Mouse (Mus musculus): Measurements from ENCODE around the gene Zbtb37. TPM values are rescaled to one million over a fixed set of nuclear protein-coding genes. Genes with fewer than 3 reads are reported as not detected.

The Zbtb37 gene
- polyA plus RNA-seq, 1 experiment = 3.9 TPM

- TF ChIP-seq CTCF (IDR thresholded peaks at IDR 0.05; ENCODE audit: borderline replicate concordance, control insufficient read depth, extremely low read depth, insufficient read depth, low read length, poor library complexity) = no peak
- no peak for TF ChIP-seq POLR2A (IDR thresholded peaks at IDR 0.05; ENCODE audit: control insufficient read depth, extremely low read depth, insufficient read depth, low read length, poor library complexity)
- Histone ChIP-seq H3K36me3 (ENCODE audit: control insufficient read depth, insufficient read depth, low read length) (peaks cover 3% of the 10 kb centered on the region; the same call in 1 of the 2 replicates), H3K4me3 (ENCODE audit: control insufficient read depth, insufficient read depth, low read length) (no peak overlapping the region), H3K27ac (ENCODE audit: control insufficient read depth, insufficient read depth, low read length) (no peak overlapping the region), H3K27me3 (ENCODE audit: control insufficient read depth, insufficient read depth, low read length) (no peaks in the 10 kb centered on the region), H3K4me1 (replicated peaks; ENCODE audit: control insufficient read depth, insufficient read depth, low read length) (no peaks in the 10 kb centered on the region)
- DNase-seq = no peak
- WGBS = 96% methylated on average over 1 of the region's 1 CpGs
These were observed 22.5 kb upstream of the Zbtb37 start for GRCm38 (mm10) chr1:161057164-161057563.

GRCm38 (mm10) chr1:161046972-161047371 is 12.3 kb upstream of the Zbtb37 start:
- TF ChIP-seq CTCF (IDR thresholded peaks at IDR 0.05; ENCODE audit: borderline replicate concordance, control insufficient read depth, extremely low read depth, insufficient read depth, low read length, poor library complexity) (no peak), POLR2A (IDR thresholded peaks at IDR 0.05; ENCODE audit: control insufficient read depth, extremely low read depth, insufficient read depth, low read length, poor library complexity) (no peak)
- peaks cover 15% of the 10 kb centered on the region; the same call in 1 of the 2 replicates for H3K36me3 ChIP-seq (ENCODE audit: control insufficient read depth, insufficient read depth, low read length)
- DNase-seq = no peak
- no peaks in the 10 kb centered on the region for H3K27me3 ChIP-seq (ENCODE audit: control insufficient read depth, insufficient read depth, low read length)
- 97% methylated on average over 3 of the region's 3 CpGs for WGBS
- H3K4me3 ChIP-seq (ENCODE audit: control insufficient read depth, insufficient read depth, low read length) = no peak overlapping the region
- H3K4me1 ChIP-seq (replicated peaks; ENCODE audit: control insufficient read depth, insufficient read depth, low read length) = no peaks in the 10 kb centered on the region
- no peak overlapping the region for H3K27ac ChIP-seq (ENCODE audit: control insufficient read depth, insufficient read depth, low read length)

DNA sequence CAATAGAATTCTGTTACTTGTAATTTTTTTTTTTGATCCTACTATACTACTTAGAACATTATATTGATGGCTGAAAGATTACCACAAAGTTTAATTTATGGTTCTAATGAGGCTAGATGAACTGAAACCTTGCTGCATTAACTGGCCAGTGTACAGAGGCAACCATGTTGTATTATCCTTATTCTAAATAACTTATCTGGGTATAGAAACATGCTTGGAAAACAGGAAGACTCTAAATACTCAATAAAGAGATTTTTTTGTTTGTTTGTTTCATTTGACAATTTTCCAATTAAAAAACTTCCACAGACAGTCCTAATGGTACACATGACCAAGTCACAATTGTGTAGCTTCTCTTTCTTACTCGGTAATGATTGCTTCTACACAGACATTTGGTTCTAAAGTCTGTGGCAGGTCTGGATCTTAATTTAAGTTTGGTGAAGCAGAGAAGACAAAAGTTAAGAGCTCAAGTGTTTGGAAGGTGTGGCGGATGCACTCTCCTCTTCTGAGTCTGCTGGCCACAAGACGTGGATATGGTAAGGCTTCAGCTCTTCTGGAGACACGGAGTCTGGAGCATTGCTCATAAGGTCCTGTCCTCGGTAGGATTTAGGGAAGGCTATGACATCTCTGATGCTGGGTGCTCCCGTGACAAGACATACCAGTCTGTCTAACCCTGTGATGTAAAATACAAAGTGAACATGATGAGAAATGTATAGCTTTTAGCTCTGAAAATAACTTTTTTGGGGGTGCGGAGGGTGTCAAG is 6.8 kb upstream of the Zbtb37 start:
- Histone ChIP-seq H3K4me1 (replicated peaks; ENCODE audit: control insufficient read depth, insufficient read depth, low read length) (no peaks in the 10 kb centered on the region), H3K27ac (ENCODE audit: control insufficient read depth, insufficient read depth, low read length) (no peak overlapping the region), H3K4me3 (ENCODE audit: control insufficient read depth, insufficient read depth, low read length) (no peak overlapping the region), H3K27me3 (ENCODE audit: control insufficient read depth, insufficient read depth, low read length) (no peaks in the 10 kb centered on the region), H3K36me3 (ENCODE audit: control insufficient read depth, insufficient read depth, low read length) (peaks cover 37% of the 10 kb centered on the region)
- DNase-seq = no peak
- TF ChIP-seq POLR2A (IDR thresholded peaks at IDR 0.05; ENCODE audit: control insufficient read depth, extremely low read depth, insufficient read depth, low read length, poor library complexity) (no peak), CTCF (IDR thresholded peaks at IDR 0.05; ENCODE audit: borderline replicate concordance, control insufficient read depth, extremely low read depth, insufficient read depth, low read length, poor library complexity) (no peak)
- WGBS = 95% methylated on average over 7 of the region's 7 CpGs

DNA sequence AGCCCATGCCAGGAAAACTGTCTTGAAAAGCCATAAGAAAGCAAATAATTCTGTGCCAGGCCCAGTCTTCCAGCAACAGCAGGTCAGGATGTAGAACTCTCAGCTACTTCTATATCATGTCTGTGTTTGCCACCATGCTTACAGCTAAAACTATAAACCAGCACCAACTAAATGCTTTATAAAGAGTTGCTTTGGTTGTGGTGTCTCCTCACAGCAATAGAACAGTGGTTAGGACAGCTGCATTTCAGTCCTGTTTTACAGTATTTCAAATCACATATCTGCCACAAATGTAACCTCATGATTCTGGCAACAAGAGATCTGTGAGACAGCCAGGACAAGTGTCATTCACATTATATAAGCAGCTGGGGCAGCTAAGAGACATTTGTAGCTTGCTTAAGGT is 6.2 kb upstream of the Zbtb37 start:
- Histone ChIP-seq H3K4me1 (replicated peaks; ENCODE audit: control insufficient read depth, insufficient read depth, low read length) (peaks cover 4% of the 10 kb centered on the region; the same call in 1 of the 2 replicates), H3K36me3 (ENCODE audit: control insufficient read depth, insufficient read depth, low read length) (peaks cover 41% of the 10 kb centered on the region), H3K4me3 (ENCODE audit: control insufficient read depth, insufficient read depth, low read length) (no peak overlapping the region), H3K27me3 (ENCODE audit: control insufficient read depth, insufficient read depth, low read length) (no peaks in the 10 kb centered on the region), H3K27ac (ENCODE audit: control insufficient read depth, insufficient read depth, low read length) (no peak overlapping the region)
- no peak for TF ChIP-seq CTCF (IDR thresholded peaks at IDR 0.05; ENCODE audit: borderline replicate concordance, control insufficient read depth, extremely low read depth, insufficient read depth, low read length, poor library complexity)
- TF ChIP-seq POLR2A (IDR thresholded peaks at IDR 0.05; ENCODE audit: control insufficient read depth, extremely low read depth, insufficient read depth, low read length, poor library complexity) = no peak
- no peak for DNase-seq

- TF ChIP-seq POLR2A (IDR thresholded peaks at IDR 0.05; ENCODE audit: control insufficient read depth, extremely low read depth, insufficient read depth, low read length, poor library complexity) = no peak
- no peak for TF ChIP-seq CTCF (IDR thresholded peaks at IDR 0.05; ENCODE audit: borderline replicate concordance, control insufficient read depth, extremely low read depth, insufficient read depth, low read length, poor library complexity)
- DNase-seq = no peak
- Histone ChIP-seq H3K27ac (ENCODE audit: control insufficient read depth, insufficient read depth, low read length) (no peak overlapping the region), H3K4me3 (ENCODE audit: control insufficient read depth, insufficient read depth, low read length) (no peak overlapping the region), H3K27me3 (ENCODE audit: control insufficient read depth, insufficient read depth, low read length) (no peaks in the 10 kb centered on the region), H3K36me3 (ENCODE audit: control insufficient read depth, insufficient read depth, low read length) (peaks cover 41% of the 10 kb centered on the region), H3K4me1 (replicated peaks; ENCODE audit: control insufficient read depth, insufficient read depth, low read length) (peaks cover 4% of the 10 kb centered on the region; the same call in 1 of the 2 replicates)
- 96% methylated on average over 1 of the region's 1 CpGs for WGBS
These were observed 5.7 kb upstream of the Zbtb37 start for GRCm38 (mm10) chr1:161040426-161040770.

DNA sequence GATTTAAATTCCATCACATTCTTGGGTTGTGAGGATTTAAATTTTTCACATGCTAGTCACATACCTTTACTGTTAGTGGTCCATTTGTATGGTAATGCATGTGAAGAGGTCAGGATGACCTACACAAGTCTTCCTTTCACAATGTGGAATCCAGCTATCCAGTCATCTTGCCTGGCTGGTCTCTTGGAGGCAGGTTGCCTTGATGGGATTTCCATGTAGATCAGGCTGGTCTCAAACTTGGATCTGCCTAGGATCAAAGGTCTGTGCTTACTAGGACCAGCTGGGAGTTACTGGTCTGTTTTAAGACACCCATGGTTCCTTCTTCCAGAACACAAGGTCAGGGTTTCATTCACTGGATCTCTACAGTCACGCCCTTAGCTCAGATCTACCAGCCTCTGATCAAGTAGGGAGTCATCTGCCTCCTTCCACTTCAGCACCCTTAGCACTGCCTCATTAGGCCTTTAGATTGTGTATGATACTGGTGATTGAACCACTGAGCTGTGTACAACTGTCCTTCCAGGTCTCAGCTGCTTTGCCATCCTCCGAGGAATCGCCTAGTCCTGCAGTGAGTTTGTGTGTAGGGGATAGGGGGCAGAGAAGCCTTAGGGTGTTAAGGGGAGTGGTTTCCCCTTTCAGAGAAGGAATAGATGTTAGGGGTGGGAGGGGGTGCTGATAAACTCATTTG is 5.2 kb upstream of the Zbtb37 start:
- WGBS = 73% methylated on average over 3 of the region's 3 CpGs
- Histone ChIP-seq H3K27me3 (ENCODE audit: control insufficient read depth, insufficient read depth, low read length) (no peaks in the 10 kb centered on the region), H3K36me3 (ENCODE audit: control insufficient read depth, insufficient read depth, low read length) (peaks cover 41% of the 10 kb centered on the region), H3K4me1 (replicated peaks; ENCODE audit: control insufficient read depth, insufficient read depth, low read length) (peaks cover 4% of the 10 kb centered on the region; the same call in 1 of the 2 replicates), H3K27ac (ENCODE audit: control insufficient read depth, insufficient read depth, low read length) (no peak overlapping the region), H3K4me3 (ENCODE audit: control insufficient read depth, insufficient read depth, low read length) (no peak overlapping the region)
- TF ChIP-seq POLR2A (IDR thresholded peaks at IDR 0.05; ENCODE audit: control insufficient read depth, extremely low read depth, insufficient read depth, low read length, poor library complexity) (no peak), CTCF (IDR thresholded peaks at IDR 0.05; ENCODE audit: borderline replicate concordance, control insufficient read depth, extremely low read depth, insufficient read depth, low read length, poor library complexity) (no peak)
- DNase-seq = no peak
